Mouse (Mus musculus) liver, embryonic 14.5 days (tissue): ENCODE results near the gene Pfdn6.

Experiments
- CTCF ChIP-seq: IDR thresholded peaks from 2 replicates; pipeline ENCODE4 v1.5.1; 2016; ENCODE audit warnings: antibody characterized with exemption, low read depth, control low read depth
- EP300 ChIP-seq: IDR thresholded peaks from 2 replicates; pipeline ENCODE4 v1.6.1; 2016; ENCODE audit warnings: antibody characterized with exemption, low read depth

DNA sequence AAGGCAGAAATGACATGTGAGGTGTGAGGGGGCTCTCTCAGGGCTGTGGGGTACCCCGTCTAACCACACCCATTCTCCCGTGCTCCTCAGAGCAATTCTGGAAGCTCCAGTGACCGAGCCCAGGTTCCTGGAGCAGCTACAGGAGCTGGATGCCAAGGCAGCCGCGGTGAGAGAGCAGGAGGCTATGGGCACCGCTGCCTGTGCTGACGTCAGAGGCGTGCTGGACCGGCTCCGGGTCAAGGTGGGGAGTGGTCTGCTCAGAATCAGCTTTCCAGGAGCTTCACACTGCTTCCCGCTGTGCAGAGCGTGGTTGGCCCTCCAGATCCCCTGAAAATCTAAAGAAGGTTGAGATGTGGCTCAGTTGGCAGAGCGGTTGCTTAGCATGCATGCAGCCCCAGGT lies 19.0 kb upstream of the Pfdn6 start:
- TF ChIP-seq CTCF, result no peak
- TF ChIP-seq EP300, result no peak
